Mouse (Mus musculus) right cerebral cortex, postnatal 4 days (tissue): ENCODE measurements around the gene Adamtsl5.
A peak's percentile ranks its signal among the peaks of the same experiment; 100 is the strongest.

ENCODE experiments used
- DNase-seq: peaks from one replicate; pipeline ENCODE4 v3.0.0-alpha.2; 2022

Adamtsl5 gene

DNA sequence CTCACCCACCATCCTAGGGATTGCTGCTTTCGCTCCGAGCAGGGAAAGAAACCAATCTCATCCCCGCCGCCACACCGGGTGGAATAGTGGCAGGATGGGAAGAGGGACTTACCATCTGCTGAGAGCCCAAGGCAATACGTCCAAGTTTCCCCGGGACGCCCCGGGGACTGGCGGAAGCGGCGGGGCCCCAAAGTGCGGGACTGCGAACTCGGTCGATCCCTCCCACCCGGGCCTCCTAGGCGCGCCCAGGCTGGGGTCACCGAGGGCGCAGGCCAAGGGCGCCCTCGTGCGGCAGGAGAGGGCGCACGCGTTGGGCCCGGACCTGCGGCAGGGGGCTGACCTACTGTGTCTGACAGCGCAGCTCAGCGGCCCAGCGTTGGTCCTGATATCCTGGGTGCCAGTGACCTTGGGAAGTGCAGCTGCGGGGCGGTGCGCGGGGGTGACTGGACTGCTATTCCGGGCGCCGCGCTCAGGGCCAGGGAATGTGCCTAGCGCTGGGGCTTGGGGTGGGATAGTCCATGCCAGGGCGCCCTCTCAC, at the start of gene Adamtsl5:
Gene Adamtsl5, minus strand, starts transcription at position 169 of the 538 bp plus-strand sequence.
- no peak for DNase-seq

DNA sequence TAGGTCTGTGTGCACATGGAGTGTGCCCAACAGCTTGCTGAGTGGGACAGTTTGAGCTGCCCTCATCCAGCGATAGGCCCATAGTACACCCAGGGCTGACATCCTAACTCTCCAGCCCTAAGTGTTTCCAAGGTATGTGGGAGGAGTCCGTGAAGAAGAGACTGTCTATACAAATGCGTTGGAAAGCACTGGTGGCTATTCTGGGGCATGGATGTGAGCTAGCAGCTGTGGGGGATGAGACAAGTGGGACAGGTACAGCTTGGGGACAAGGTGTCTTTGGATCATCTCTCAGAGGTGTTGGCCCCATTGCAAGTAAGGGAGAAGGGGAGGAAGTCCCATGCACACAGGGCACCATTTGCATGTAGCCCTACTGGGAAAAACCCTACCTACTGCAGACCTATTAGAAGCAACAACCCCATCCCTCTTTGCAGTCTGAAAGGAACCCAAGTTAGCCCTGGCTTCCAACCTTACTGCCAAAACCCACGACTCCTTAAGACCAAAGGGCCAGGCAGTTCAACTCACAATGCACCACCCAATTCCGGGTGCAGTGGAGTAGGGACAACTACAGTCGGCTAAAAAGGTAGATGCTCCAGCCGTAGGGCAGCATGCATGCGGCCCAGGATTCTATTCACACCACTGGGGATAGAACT, 49.4 kb upstream of the Adamtsl5 start:
- DNase-seq: no peak

DNA sequence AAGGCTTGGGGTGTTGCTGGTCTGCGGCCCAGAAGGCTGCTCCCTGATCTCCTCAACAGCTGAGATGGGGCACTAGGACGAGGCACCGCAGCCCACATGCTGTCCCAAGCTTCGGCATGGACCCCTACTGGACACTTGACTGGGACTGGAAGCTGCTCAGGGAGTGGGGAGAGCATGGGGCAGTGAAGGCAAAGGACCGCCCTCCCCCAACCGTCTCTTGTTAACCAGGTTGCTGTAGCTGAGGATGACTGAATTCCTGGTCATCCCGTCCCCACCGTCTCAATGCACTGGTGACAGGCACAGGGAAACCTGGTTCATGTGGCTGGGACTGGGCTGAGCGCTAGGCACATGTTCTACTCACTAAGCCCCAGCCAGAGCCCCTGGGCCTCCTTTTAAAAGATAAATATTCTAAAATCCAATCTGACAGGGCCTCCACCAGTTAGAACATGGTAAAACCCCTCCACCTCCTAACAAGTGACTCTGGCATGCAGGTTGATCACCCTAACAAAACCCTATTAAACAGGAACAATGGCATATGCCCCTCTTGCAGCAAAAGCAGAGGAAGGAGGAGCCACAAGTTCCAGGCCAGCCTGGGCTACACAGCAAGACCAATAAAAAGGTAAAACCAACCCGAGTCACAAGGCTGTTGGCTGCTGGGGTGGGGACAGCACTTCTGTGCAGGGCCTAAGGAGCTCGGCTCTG, 48.8 kb upstream of the Adamtsl5 start:
- no peak for DNase-seq

DNA sequence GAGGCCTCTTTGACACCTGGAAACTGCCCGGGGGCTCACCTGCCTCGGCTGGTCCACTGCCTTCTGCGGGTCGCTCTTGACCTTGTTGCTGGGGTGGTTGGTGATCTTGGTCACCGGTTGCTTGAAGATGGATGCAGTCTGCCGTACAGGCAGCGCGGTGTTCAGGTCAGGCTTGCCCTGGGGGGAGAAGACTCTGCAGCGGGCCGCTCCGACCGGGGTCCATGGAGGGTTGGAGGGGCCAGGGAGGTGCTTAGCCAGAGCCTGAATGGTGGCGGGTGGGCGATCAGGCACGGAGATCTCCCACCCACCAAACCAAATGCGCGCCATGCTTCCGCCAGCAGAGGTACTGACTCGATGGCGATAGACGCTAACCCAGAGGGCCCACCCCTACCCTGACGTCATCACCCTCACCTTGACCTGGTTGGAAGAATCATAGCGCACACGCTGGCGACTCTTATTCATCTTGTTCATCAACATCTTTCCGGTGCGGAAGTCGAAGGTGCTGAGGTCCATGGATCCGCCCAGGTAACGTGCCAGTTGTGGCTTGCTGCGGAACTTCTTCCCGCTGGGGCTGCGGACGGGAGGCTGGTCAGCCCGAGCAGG, 46.9 kb upstream of the Adamtsl5 start:
- no peak for DNase-seq

DNA sequence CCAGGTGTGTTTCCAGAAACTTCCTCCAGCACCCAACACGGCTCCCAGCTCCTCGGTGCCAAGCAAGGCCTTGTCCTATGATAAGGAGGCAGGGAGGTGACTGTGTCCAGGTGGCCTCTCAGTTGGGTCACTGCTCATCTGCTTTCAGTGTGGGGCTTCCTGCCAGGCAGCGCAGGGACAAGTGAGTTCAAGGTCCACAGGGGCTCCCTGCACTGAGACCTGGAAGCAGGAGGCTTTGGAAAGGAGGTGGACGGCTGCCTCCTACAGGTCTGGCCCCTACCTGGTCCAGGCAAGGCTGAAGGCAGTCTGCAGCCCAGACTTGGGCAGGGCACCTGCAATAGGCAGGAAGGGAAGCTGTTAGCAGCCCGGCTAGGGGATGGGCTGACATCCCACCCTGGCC, 44.5 kb upstream of the Adamtsl5 start:
- no peak for DNase-seq

DNA sequence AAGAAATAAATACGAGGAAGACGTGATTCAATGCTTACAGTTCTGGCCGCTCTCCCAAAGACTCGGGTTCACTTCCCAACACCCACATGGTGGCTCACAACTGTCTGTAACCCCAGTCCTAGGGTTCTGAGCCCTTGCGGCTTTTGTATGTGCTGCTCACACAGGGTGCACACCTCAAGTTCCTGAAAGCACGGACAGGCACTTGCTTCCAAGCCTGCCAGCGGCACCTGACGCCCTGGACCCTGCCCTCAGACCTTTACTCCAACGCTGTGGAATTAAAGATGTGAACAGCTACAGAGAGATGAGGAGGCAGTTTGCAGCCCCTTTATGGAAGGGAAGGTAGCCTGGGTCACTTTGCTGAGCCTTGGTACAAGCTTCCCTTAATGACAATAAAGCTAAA, 42.5 kb upstream of the Adamtsl5 start:
- no peak for DNase-seq

DNA sequence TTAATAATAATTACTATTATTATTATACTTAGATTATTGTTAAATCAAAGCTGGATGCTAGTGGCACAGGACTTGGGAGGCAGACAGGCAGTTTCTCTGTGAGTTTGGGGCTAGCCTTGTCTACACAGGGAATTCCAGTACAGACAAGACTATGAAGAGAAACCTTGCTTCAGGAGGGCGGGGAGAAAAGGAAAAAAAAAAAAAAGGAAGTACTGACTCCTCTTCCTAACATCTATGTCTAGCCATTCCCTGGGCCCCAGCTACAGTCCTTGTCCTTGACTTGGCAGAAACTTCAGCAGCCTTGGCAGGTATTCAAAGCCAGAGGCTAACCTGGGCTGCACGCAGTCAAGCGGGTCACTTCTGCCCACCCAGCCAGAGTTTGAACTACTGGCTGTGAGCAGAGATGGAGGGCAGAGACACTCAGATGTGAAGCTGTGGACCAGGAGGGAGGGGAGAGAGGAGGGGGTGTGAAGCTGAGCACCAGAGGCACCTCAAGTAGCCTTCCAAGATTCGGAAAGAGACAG, 41.0 kb upstream of the Adamtsl5 start:
- no peak for DNase-seq

DNA sequence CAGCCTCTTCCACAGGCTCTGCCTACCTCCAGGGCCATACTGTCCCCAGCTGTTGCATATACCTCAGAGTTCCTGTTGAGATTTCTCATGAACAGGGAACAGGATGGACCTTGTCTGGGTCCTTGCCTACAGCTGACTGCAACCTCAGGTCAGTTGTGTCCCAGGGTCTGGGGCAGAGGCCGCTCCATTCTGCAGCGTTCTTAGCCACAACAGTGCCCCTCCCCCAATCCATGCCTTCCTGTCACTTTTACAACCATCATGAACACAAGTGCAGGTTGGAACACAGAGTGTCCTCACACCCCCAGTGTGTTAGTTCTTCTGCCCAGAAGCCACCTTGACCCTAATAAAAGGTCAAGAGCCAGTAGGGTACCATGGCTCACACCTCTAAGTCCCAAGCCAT, 40.5 kb upstream of the Adamtsl5 start:
- no peak for DNase-seq

DNA sequence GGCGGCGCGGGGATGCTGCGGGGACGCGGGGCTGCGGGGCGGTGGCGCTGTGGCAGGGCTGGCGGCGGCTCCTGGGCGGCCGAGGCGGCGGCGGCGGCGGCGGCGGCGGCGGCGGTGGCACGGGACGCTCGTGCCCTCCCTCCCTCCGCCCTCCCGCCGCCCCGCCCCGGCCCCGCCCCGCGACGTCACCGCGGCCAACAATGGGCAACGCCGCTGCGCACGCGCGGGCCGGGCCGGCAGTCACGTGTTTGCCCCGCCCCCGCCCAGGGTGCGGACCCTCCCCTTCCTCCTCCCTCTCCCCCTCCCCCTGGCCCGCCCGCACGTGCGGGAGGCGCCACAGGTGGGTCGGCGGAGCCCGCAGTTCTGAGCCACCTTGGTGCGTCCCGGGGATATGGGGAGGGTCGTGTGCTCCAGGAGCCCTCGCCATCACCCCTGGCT, 39.3 kb upstream of the Adamtsl5 start, which contains the start of gene Mex3d:
Gene Mex3d, minus strand, starts transcription at position 138 of the 438 bp plus-strand sequence.
- peak; percentile 97 for DNase-seq

DNA sequence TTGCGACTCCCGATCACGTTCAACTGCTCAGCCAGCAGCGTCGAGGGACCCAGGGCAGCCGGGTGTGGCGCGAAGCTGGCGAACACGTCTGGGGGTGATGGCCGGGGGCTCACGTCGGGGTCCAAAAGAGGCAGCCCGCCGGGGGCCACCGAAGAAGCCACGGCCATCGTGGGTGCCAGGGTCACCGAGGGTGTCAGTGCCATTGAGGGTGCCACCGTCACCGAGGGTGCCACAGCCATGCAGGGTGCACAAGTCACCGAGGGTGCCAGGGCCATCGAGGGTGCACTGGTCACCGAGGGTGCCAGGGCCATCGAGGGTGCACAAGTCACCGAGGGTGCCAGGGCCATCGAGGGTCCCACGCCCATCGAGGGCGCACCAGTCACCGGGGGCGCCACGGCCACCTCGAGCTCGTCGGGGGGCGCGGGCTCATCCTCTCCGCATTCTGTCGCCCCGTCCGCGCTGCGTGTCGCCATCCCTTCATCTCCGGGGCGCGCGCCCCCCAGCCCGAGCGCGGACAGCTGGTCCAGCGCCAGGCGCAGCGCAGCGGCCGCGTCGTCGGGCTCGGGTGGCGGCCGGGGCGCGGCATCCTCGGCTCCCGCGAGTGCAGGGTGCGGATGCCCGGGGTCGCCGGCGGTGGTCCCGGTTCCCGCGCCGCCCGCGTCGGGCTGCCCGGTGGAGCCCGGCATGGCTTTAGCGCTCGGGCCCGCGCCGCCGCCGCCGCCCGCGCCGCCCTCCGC, 38.7 kb upstream of the Adamtsl5 start:
- DNase-seq: peak; percentile 52

DNA sequence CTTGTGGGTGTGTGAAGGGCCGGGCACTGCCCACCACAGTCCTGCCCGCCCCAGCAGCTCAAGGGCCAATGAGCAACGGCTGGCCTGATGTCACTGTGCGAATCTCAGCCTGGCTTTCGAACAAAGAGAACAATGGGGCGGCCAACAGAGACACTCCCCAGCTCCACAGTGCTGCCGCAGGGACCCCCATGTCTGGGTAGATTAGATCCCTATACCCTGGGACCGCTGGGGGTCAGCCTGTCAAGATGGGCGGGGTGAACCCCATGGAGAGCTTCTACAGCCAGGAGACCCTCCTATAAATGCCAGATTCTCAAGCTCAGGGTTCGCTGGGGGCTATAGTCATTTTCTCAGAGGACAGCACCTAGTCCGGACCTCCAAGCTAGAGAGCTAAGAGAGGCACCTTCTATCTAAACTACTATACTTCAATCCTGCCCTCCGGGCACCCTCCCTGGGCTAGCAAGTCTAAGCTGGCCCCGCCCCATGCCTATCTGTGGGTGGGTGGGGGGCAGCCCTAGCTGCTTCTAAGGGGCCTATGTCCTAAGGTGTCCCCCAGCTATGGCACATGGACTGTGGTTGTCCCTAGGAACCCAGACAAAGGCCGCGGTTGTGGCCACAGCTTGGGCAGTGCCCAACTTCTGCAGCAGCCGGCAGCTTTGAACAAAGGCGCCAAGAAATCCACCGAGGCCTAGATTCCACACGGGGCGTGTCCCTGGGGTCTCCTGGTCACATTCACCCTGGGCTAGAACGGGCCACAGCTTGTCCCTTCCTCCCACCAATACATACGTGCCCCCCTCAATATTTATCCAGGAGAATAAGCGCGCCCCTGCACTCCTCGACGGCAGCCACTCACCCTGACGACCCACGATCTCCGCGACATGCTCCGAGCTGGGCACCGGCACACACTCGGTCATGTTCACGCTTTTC, 37.9 kb upstream of the Adamtsl5 start:
- peak; percentile 61 for DNase-seq

DNA sequence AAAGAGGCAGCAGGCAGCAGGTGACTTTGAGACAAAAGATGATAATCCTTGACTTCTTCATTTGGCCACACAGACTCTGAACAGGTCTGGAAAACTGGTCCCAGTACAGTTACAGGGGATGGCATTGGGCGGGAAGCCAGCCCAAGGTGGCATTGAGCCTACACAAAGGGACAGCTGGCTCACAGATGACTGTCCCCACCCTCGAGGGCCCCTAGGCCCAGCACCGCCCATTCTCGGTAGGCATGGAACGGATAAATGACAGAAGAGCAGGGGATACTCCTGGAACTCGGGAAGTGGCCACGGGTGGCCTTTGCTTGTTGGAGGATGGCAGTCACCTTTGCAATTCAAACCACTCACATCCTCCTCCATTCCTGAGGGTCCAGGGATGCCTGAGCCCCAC, 37.1 kb upstream of the Adamtsl5 start:
- DNase-seq: no peak

DNA sequence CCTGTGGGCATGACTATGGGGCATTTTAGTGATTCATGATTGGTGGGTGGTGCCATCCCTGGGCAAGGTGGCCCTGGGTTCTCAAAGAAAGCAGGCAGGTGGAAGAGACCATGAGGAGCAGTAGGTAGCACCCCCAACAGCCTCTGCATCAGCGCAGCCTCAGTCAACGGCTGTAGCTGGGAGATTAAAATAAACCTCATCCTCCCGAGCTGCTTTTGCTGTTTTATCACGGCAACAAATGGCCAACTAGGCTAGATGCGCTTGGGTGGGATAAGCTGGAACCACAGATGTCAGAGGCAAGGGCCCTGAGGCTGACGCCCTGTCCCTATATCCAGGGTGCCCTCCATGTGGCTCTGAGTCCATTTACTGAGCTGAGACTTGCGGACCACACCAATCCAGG, 36.5 kb upstream of the Adamtsl5 start:
- no peak for DNase-seq

DNA sequence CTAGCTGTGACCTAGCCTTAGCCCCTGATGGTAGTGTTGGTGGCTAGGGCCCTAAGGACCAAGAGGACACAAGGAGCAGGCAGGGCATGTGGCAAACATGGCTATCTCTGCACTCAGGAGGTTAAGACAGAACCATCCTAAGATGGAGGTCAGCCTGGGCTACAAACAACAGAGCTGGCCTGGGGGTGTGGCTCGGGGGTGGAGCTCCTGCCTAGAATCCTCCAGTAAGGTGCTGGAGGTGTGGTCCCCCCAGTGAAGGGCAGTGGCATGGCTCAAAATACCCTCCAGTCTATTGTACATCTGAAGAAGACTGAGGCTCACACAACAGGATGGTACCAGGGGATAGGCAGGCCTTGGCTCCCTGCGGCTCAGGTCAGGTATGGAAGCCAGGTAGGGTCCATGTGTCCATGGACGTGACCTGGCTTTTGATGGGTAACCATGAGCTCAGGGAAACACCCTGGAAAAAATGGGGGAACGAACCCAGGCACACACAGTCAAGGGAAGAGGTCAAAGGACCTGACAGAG, 36.0 kb upstream of the Adamtsl5 start:
- no peak for DNase-seq

DNA sequence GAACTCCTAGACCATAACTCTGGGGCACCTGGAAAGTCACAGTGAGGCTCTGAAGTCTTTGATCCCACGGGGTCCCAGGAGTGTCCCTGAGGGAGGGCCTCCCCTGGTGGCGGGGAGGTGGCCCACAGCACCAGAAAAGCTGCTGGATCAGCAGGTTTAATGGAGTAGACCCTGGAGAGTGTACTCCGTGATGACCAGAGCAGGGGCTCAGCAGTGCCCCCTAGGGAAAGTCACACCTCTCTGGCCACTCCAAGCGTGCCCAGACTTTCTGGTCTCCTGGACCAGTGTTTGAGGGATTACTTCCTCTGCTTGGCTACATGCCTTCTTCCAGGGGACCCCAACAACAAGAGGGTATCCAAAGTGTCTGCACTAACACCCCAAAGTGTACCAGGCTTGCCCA, 35.2 kb upstream of the Adamtsl5 start:
- no peak for DNase-seq

DNA sequence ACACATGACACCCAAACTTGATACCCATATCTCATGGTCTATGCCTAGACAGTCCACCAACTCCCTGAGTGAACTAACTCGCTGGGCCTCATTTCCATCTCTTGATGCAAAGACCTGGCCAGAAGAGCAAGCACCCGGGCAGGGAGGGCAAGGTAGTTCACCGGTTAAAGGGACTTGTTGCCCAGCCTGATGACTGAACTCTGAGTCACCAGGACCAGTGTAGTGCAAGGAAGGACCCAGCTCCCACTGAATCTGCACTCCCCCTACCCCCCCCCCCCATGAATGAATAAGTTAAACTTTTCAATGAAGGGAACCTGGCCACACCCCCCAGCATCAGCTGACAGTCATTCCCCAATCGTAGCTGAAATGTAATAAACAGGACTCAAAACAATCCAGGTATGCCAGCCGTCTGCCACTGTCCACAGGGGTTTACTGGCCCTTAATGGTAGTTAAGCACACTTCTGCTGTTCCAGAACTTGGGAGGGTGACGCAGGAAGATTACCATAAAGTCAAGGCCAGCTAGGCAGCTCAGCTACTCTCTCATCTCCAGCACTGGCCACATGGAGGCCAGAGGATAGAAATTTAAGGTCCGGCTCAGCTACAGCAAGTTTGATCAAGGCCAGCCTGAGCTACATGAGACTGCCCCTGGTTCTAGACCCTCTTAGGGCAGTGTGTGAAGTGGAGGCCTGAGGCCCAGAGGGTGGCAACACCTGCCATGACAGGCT, 34.6 kb upstream of the Adamtsl5 start:
- DNase-seq: no peak

DNA sequence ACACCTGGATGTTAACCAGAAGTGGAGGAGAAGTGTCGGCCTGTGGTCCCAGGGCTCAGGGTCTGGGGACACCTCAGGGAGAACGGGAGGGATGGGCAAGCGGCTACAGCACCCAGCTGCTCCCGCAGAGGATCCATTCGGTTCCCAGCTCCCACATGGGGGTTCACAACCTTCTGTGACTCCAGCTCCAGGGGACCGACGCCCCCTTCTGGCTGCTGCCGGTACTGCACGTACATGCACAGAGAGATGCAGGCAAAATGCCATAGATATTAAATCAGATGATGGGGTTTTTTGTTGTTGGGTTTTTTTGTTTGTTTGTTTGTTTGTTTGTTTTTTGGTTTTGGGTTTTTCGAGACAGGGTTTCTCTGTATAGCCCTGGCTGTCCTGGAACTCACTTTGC, 29.5 kb upstream of the Adamtsl5 start:
- DNase-seq: peak; percentile 62

DNA sequence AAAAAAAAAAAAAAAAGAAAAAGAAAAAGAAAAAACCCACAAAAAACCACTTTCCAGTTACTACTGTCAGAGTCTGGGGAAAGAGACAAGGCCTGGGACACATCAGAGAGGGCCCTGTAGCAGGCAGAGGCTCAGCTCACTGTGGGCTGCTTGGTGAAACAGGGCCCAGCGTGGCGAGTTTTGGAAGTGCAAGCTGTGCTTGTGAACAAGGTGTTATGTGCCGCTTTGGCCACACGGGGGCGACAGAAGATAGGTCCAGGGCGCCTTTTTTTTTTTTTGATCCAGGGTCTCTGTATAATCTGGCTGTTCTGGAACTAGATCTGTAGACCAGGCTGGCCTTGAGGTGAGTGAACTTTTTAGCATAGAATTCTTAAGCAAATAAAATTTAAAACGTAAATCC, 27.9 kb upstream of the Adamtsl5 start:
- peak; percentile 98 for DNase-seq

DNA sequence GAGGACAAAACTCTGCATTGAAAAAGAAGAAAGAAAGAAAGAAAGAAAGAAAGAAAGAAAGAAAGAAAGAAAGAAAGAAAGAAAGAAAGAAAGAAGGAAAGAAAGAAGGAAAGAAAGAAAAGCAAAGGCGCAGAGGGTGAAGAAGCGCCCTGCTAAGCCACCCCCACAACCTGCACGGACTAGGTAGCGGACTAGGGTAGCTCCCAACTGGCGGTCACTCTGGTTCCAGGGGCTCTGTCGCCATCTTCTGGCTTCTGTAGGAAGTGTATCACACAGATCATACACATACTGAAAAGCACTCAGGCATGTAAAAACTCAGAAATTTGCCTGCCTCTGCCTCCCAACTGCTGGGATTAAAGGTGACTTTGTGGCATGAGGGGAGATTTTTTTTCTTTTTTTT, 25.9 kb upstream of the Adamtsl5 start:
- peak; percentile 70 for DNase-seq

DNA sequence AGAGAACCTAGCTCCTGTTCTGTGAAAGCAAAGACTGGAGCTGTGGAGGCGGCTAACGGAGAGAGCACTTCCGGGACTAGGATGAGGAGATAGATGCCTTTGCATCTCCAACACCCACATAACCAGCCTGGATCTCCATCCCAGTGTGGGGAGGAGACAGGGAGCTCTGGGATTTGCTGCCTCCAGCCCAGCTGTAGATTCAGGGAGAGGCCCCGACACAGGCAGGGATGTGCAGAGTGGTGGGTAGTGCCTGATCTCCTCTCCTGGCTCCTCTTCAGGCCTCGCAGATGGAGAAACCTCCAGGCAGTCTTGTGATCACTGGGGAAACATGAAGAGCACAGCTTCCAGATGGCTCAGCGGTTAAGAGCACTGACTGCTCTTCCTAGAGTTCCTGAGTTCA, 24.5 kb upstream of the Adamtsl5 start:
- DNase-seq: no peak

DNA sequence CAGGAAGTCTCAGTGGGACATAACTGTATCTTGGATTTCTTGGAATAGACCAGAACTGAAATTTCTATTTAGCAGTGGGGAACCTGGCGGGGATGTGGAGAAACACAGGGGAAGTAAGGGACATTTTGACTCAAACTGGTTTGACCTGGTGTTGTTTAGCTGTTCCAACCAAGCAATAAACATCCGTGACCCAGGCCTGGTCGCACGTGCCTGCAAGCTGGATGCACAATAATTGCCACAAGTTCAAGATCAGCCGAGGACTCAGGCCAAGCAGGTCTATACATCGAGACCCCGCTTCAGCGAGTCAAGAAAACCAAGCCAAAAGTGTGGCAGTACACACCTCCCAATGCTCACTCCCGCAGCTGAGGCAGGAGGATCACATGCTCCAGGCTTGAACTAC, 23.8 kb upstream of the Adamtsl5 start:
- no peak for DNase-seq
